Mouse (Mus musculus): Measurements from ENCODE around the gene Arfgef3. TPM values are rescaled to one million over a fixed set of nuclear protein-coding genes. Genes with fewer than 3 reads are reported as not detected.

The Arfgef3 gene
- polyA plus RNA-seq, 1 experiment from 2014 or later, result 2.2 TPM

GRCm38 (mm10) chr10:18549321-18550216, 194.2 kb downstream of the Arfgef3 start:
- Histone ChIP-seq H3K9ac (peak overlapping the region; percentile 29; the same call in 1 of the 2 replicates), H3K27ac (no peak overlapping the region), H3K4me1 (0 out of 2 replicates have a peak, but pooled peaks cover 2% of the 10 kb centered on the region), H3K27me3 (peaks cover 4% of the 10 kb centered on the region; the same call in 1 of the 2 replicates), H3K9me3 (no peaks in the 10 kb centered on the region), H3K36me3 (replicated peaks) (no peaks in the 10 kb centered on the region), H3K4me3 (replicated peaks) (peak overlapping the region; percentile 44), H3K4me2 (peak overlapping the region; percentile 67)
- WGBS, result 6% methylated on average over 35 of the region's 35 CpGs
- ATAC-seq (ENCODE audit: low FRiP score), result peak; percentile 57

- H3K27me3 ChIP-seq, result peaks cover 7% of the 10 kb centered on the region; the same call in 1 of the 2 replicates
- 0 out of 2 replicates have a peak, but pooled peaks cover 2% of the 10 kb centered on the region for H3K4me1 ChIP-seq
- ATAC-seq (ENCODE audit: low FRiP score), result no peak
- H3K27ac ChIP-seq, result no peak overlapping the region
- H3K4me2 ChIP-seq, result no peak overlapping the region
- H3K9me3 ChIP-seq, result no peaks in the 10 kb centered on the region
- H3K36me3 ChIP-seq (replicated peaks), result no peaks in the 10 kb centered on the region
- H3K9ac ChIP-seq, result no peak overlapping the region
- 85% methylated on average over 4 of the region's 4 CpGs for WGBS
- no peak overlapping the region for H3K4me3 ChIP-seq (replicated peaks)
Observed at GRCm38 (mm10) chr10:18547381-18547780, 196.4 kb downstream of the Arfgef3 start.

- Histone ChIP-seq H3K36me3 (replicated peaks) (no peaks in the 10 kb centered on the region), H3K4me2 (peak within 1 kb of the TSS; percentile 90), H3K27ac (no peak within 1 kb of the TSS), H3K4me1 (0 out of 2 replicates have a peak, but pooled peaks cover 2% of the 10 kb centered on the region), H3K4me3 (replicated peaks) (peak within 1 kb of the TSS; percentile 56), H3K9ac (peak within 1 kb of the TSS; percentile 72), H3K27me3 (peaks cover 7% of the 10 kb centered on the region; the same call in 1 of the 2 replicates), H3K9me3 (no peaks in the 10 kb centered on the region)
- peak; percentile 91 for ATAC-seq (ENCODE audit: low FRiP score)
- 1% methylated on average over 22 of the region's 22 CpGs for WGBS
Observed at GRCm38 (mm10) chr10:18545813-18546235, 197.9 kb downstream of the Arfgef3 start, which contains the start of gene Hebp2. Gene Hebp2, minus strand, starts transcription at chr10:18546076.

- H3K27ac ChIP-seq, result no peak overlapping the region
- H3K9me3 ChIP-seq, result no peaks in the 10 kb centered on the region
- peak overlapping the region; percentile 56 for H3K4me3 ChIP-seq (replicated peaks)
- peak overlapping the region; percentile 72 for H3K9ac ChIP-seq
- 0 out of 2 replicates have a peak, but pooled peaks cover 2% of the 10 kb centered on the region for H3K4me1 ChIP-seq
- no peak; the same call in 1 of the 2 replicates for ATAC-seq (ENCODE audit: low FRiP score)
- H3K36me3 ChIP-seq (replicated peaks), result no peaks in the 10 kb centered on the region
- 12% methylated on average over 13 of the region's 13 CpGs for WGBS
- peak overlapping the region; percentile 90 for H3K4me2 ChIP-seq
- H3K27me3 ChIP-seq, result peaks cover 5% of the 10 kb centered on the region; the same call in 1 of the 2 replicates
Observed at GRCm38 (mm10) chr10:18545309-18545708, 198.4 kb downstream of the Arfgef3 start.

- H3K9me3 ChIP-seq, result no peaks in the 10 kb centered on the region
- peaks cover 11% of the 10 kb centered on the region for H3K36me3 ChIP-seq (replicated peaks)
- H3K4me2 ChIP-seq, result no peak overlapping the region
- H3K27me3 ChIP-seq, result no peaks in the 10 kb centered on the region
- ATAC-seq (ENCODE audit: low FRiP score), result no peak
- H3K27ac ChIP-seq, result no peak overlapping the region
- H3K4me3 ChIP-seq (replicated peaks), result no peak overlapping the region
- no peak overlapping the region for H3K9ac ChIP-seq
- H3K4me1 ChIP-seq, result no peaks in the 10 kb centered on the region
- 96% methylated on average over 2 of the region's 2 CpGs for WGBS
Observed at GRCm38 (mm10) chr10:18536889-18537288, 206.9 kb downstream of the Arfgef3 start.

GRCm38 (mm10) chr10:18532293-18532692, 211.5 kb downstream of the Arfgef3 start:
- Histone ChIP-seq H3K9ac (no peak overlapping the region), H3K36me3 (replicated peaks) (peaks cover 20% of the 10 kb centered on the region), H3K4me1 (peaks cover 2% of the 10 kb centered on the region; the same call in 1 of the 2 replicates)

More at GRCm38 (mm10) chr10:18532293-18532692, 211.5 kb downstream of the Arfgef3 start:
- Histone ChIP-seq H3K27ac (no peak overlapping the region), H3K4me2 (no peak overlapping the region), H3K9me3 (no peaks in the 10 kb centered on the region), H3K27me3 (no peaks in the 10 kb centered on the region), H3K4me3 (replicated peaks) (no peak overlapping the region)
- no peak for ATAC-seq (ENCODE audit: low FRiP score)
- WGBS, result 68% methylated on average over 8 of the region's 8 CpGs

Other genes with a start within 250 kb of the Arfgef3 start
- gene Hebp2, start 197.9 kb downstream of the Arfgef3 start, polyA plus RNA-seq (2016; fragmentation: Nextera tagmentation; extraction: Ambion mirVana), result 6.8 and 8.8 TPM in 2 replicates
- 0.17 and 0.22 TPM in 2 replicates for gene Gm4922, start 42.8 kb upstream of the Arfgef3 start, polyA plus RNA-seq (2016; fragmentation: Nextera tagmentation; extraction: Ambion mirVana)
- gene Perp, start 101.1 kb upstream of the Arfgef3 start, polyA plus RNA-seq (2016; fragmentation: Nextera tagmentation; extraction: Ambion mirVana), result 4.7 and 6.5 TPM in 2 replicates

All from forebrain, embryonic 12.5 days (tissue).